Mouse (Mus musculus): ENCODE data around the gene Calr4. TPM values are rescaled to one million over a fixed set of nuclear protein-coding genes. Genes with fewer than 3 reads are reported as not detected.
A peak's percentile ranks its signal among the peaks of the same experiment; 100 is the strongest.

The Calr4 gene
- total and polyA plus RNA-seq, 2 experiments from 2014 or later: 0.41 to 0.77 TPM

DNA sequence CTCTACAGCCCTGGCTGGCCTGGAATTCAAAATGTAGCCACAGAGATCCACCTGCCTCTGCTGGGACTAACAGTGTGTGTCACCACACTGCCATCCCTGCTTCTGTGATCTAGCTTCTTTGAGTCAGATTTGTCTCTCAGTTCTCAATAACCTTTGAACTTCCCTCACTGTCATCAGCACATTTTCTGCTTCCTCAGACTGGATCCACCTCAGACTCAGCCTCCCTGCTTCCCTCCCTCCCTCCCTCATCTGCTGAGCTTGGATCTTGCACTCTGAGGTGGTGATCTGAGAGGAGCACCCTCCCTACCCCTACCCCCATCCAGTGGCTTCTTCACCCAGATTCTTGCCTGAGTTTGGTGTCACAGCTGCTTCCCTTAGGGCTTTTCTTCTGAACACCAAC, 23.4 kb downstream of the Calr4 start:
- Histone ChIP-seq H3K27me3 (ENCODE audit: insufficient read depth, low read length) (no peaks in the 10 kb centered on the region), H3K9ac (replicated peaks; ENCODE audit: low read length, poor library complexity, severe bottlenecking) (no peak overlapping the region), H3K9me3 (ENCODE audit: low read length) (no peaks in the 10 kb centered on the region), H3K4me2 (ENCODE audit: low read depth, low read length, poor library complexity, severe bottlenecking) (no peak overlapping the region), H3K27ac (ENCODE audit: low read depth, low read length) (no peak overlapping the region), H3K36me3 (ENCODE audit: insufficient read depth, low read length) (no peaks in the 10 kb centered on the region), H3K4me3 (ENCODE audit: low read depth, low read length) (no peak overlapping the region), H3K4me1 (ENCODE audit: insufficient read depth, low read length) (no peaks in the 10 kb centered on the region)
- ATAC-seq (ENCODE audit: low FRiP score) (no peak), DNase-seq (ENCODE audit: low spot score) (no peak)
- no peak for TF ChIP-seq CTCF (IDR thresholded peaks at IDR 0.05)

DNA sequence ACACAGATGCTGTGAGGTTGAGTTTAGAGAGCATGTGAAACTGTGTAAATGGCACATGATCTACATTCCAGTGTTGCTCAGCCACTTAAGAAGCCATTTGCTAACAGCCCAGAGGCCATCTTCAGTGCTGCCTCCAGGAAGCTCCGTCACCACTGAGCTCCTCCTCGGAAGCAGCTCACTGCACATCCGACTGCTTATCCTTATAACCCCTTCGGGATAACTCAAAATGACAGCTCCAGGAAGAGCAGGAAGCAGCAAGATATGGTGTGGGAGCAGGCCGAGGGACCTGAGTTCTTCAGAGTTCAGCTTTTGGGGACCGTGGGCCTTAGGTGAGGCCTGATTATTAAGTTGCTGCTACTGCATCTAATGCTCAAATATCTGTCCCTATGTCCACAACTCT, 27.8 kb downstream of the Calr4 start:
- no peak for ATAC-seq (ENCODE audit: low FRiP score)
- WGBS: 71% methylated on average over 6 of the region's 6 CpGs
- H3K9me3 ChIP-seq (ENCODE audit: low read length): no peaks in the 10 kb centered on the region

DNA sequence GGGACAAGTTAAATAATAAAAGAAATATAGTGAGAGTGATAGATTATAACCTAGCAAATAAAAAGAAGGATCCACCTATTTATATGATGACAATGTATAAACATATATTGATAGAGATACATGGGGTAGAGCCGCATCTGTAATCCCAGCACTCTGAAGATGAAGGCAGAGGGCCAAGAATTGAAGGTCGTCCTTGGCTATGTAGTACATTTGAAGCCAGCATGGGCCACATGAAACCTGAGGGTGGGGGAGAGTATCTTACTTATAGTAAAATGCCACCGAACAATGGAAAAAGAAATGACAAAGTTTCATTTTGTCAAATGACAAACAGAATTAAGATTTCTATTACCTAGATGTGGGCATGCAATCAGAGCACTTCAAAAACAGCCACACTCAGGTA, 31.8 kb downstream of the Calr4 start:
- Histone ChIP-seq H3K27me3 (ENCODE audit: insufficient read depth, low read length) (no peaks in the 10 kb centered on the region), H3K4me3 (ENCODE audit: low read depth, low read length) (no peak overlapping the region), H3K27ac (ENCODE audit: low read depth, low read length) (no peak overlapping the region), H3K9ac (replicated peaks; ENCODE audit: low read length, poor library complexity, severe bottlenecking) (no peak overlapping the region), H3K4me1 (ENCODE audit: insufficient read depth, low read length) (no peaks in the 10 kb centered on the region), H3K9me3 (ENCODE audit: low read length) (no peaks in the 10 kb centered on the region), H3K4me2 (ENCODE audit: low read depth, low read length, poor library complexity, severe bottlenecking) (no peak overlapping the region), H3K36me3 (ENCODE audit: insufficient read depth, low read length) (no peaks in the 10 kb centered on the region)
- DNase-seq (ENCODE audit: low spot score) (no peak), ATAC-seq (ENCODE audit: low FRiP score) (no peak)
- WGBS: 94% methylated on average over 3 of the region's 3 CpGs
- TF ChIP-seq CTCF (IDR thresholded peaks at IDR 0.05): no peak

More for the DNA sequence above, 27.8 kb downstream of the Calr4 start:
- H3K36me3 ChIP-seq (ENCODE audit: insufficient read depth, low read length): no peaks in the 10 kb centered on the region
- H3K9ac ChIP-seq (replicated peaks; ENCODE audit: low read length, poor library complexity, severe bottlenecking): no peak overlapping the region
- H3K27ac ChIP-seq (ENCODE audit: low read depth, low read length): no peak overlapping the region
- H3K27me3 ChIP-seq (ENCODE audit: insufficient read depth, low read length): no peaks in the 10 kb centered on the region
- TF ChIP-seq CTCF (IDR thresholded peaks at IDR 0.05): no peak
- no peak overlapping the region for H3K4me3 ChIP-seq (ENCODE audit: low read depth, low read length)
- no peak for DNase-seq (ENCODE audit: low spot score)
- H3K4me1 ChIP-seq (ENCODE audit: insufficient read depth, low read length): no peaks in the 10 kb centered on the region
- no peak overlapping the region for H3K4me2 ChIP-seq (ENCODE audit: low read depth, low read length, poor library complexity, severe bottlenecking)

DNA sequence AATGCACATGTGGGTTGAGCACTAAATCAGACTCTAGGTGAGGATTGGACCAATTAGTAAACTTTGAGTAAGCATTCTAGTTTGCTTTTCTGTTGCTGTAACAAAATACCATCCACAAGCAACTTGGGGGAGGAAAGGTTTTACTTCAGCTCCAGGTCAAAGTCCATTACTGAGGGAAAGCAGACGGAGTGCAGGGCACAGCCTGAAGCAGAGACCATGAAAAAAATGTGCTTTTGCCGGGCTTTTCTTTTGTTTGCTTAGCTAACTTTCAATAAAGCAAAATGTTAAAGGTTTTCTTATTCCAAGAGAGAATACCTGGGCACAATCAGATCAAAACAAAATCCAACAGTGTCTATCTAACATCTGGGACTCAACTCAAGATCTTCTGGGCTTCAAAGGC, 32.5 kb downstream of the Calr4 start:
- no peak for TF ChIP-seq CTCF (IDR thresholded peaks at IDR 0.05)
- Histone ChIP-seq H3K4me3 (ENCODE audit: low read depth, low read length) (no peak overlapping the region), H3K4me1 (ENCODE audit: insufficient read depth, low read length) (no peaks in the 10 kb centered on the region), H3K27me3 (ENCODE audit: insufficient read depth, low read length) (no peaks in the 10 kb centered on the region), H3K9ac (replicated peaks; ENCODE audit: low read length, poor library complexity, severe bottlenecking) (no peak overlapping the region), H3K9me3 (ENCODE audit: low read length) (no peaks in the 10 kb centered on the region), H3K4me2 (ENCODE audit: low read depth, low read length, poor library complexity, severe bottlenecking) (no peak overlapping the region), H3K36me3 (ENCODE audit: insufficient read depth, low read length) (no peaks in the 10 kb centered on the region), H3K27ac (ENCODE audit: low read depth, low read length) (no peak overlapping the region)
- DNase-seq (ENCODE audit: low spot score) (no peak), ATAC-seq (ENCODE audit: low FRiP score) (no peak)
- WGBS: 73% methylated on average over 2 of the region's 2 CpGs

DNA sequence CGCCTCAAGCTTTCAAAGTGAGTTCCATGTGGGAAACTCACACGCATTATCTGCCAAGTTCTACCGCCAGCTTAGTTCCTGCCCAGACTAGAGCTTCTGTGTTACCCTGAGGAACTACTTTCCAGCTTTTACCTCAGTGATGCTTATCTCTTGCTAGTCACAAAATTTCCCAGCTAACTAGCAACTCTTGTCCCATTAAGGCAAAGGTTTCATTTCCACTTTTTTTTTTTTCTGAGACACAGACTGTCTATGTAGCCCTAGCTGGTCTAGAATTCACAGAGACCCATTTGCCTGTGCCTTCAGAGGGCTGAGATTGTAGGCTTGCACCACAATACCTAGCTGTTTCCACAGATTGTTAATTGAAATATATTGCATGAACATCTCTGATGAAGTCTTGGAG, 33.2 kb downstream of the Calr4 start:
- no peak for ATAC-seq (ENCODE audit: low FRiP score)
- Histone ChIP-seq H3K4me1 (ENCODE audit: insufficient read depth, low read length) (no peaks in the 10 kb centered on the region), H3K27ac (ENCODE audit: low read depth, low read length) (no peak overlapping the region), H3K36me3 (ENCODE audit: insufficient read depth, low read length) (no peaks in the 10 kb centered on the region), H3K4me3 (ENCODE audit: low read depth, low read length) (no peak overlapping the region), H3K27me3 (ENCODE audit: insufficient read depth, low read length) (no peaks in the 10 kb centered on the region), H3K9me3 (ENCODE audit: low read length) (no peaks in the 10 kb centered on the region), H3K9ac (replicated peaks; ENCODE audit: low read length, poor library complexity, severe bottlenecking) (no peak overlapping the region), H3K4me2 (ENCODE audit: low read depth, low read length, poor library complexity, severe bottlenecking) (no peak overlapping the region)
- no peak for DNase-seq (ENCODE audit: low spot score)
- no peak for TF ChIP-seq CTCF (IDR thresholded peaks at IDR 0.05)
- WGBS: 89% methylated on average over 3 of the region's 3 CpGs

DNA sequence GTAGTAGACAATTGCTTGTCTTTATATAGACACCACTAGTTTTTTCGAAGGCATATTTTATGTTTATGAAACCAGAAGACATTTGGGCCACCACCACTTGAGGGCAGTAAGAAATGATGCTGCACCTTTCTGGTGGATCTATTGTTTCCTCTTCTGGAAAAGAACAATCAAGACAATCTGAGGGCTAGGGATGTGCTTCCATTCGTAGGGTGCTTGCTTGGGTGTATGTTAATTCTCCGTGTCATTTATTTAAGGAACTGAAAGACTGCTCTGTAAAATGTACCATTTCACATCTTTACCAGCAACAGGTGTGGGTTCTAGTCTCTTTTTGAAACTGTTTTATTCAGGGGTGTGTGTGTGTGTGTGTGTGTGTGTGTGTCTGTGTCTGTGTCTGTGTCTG, 34.6 kb downstream of the Calr4 start:
- Histone ChIP-seq H3K4me2 (ENCODE audit: low read depth, low read length, poor library complexity, severe bottlenecking) (no peak overlapping the region), H3K4me1 (ENCODE audit: insufficient read depth, low read length) (no peaks in the 10 kb centered on the region), H3K9ac (replicated peaks; ENCODE audit: low read length, poor library complexity, severe bottlenecking) (no peak overlapping the region), H3K4me3 (ENCODE audit: low read depth, low read length) (no peak overlapping the region), H3K27ac (ENCODE audit: low read depth, low read length) (no peak overlapping the region), H3K27me3 (ENCODE audit: insufficient read depth, low read length) (no peaks in the 10 kb centered on the region), H3K9me3 (ENCODE audit: low read length) (no peaks in the 10 kb centered on the region), H3K36me3 (ENCODE audit: insufficient read depth, low read length) (no peaks in the 10 kb centered on the region)
- DNase-seq (ENCODE audit: low spot score) (no peak), ATAC-seq (ENCODE audit: low FRiP score) (no peak)
- 84% methylated on average over 3 of the region's 3 CpGs for WGBS
- peak; percentile 24 for TF ChIP-seq CTCF (IDR thresholded peaks at IDR 0.05)

DNA sequence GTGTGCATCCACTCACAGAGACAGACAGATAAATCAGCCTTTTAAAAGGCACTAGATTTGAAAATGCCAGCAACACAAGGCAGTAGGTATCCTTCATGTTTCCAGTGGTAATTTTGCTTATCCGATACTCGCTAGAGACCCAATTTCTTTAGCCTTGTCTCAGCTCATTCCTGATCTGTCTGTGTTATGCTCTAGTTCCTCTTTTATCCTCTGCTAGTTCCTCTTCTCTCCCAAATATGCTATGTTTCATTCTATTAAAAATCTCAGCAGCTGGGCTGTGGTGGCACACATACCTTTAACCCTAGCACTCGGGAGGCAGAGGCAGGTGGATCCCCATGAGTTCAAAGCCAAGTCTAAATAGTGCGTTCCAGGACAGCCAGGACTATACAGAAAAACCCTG, 37.5 kb downstream of the Calr4 start:
- no peak for TF ChIP-seq CTCF (IDR thresholded peaks at IDR 0.05)
- ATAC-seq (ENCODE audit: low FRiP score): no peak

More for the DNA sequence above, 37.5 kb downstream of the Calr4 start:
- Histone ChIP-seq H3K4me3 (ENCODE audit: low read depth, low read length) (no peak overlapping the region), H3K27ac (ENCODE audit: low read depth, low read length) (no peak overlapping the region), H3K4me2 (ENCODE audit: low read depth, low read length, poor library complexity, severe bottlenecking) (no peak overlapping the region), H3K27me3 (ENCODE audit: insufficient read depth, low read length) (no peaks in the 10 kb centered on the region), H3K36me3 (ENCODE audit: insufficient read depth, low read length) (no peaks in the 10 kb centered on the region), H3K9ac (replicated peaks; ENCODE audit: low read length, poor library complexity, severe bottlenecking) (no peak overlapping the region), H3K4me1 (ENCODE audit: insufficient read depth, low read length) (no peaks in the 10 kb centered on the region), H3K9me3 (ENCODE audit: low read length) (no peaks in the 10 kb centered on the region)
- 92% methylated on average over 4 of the region's 4 CpGs for WGBS
- DNase-seq (ENCODE audit: low spot score): no peak
